Mouse (Mus musculus) kidney, embryonic 14.5 days (tissue): ENCODE measurements around the gene Hand2. TPM values are rescaled to one million over a fixed set of nuclear protein-coding genes. Genes with fewer than 3 reads are reported as not detected.

Experiments used
- ATAC-seq: fragments of 200-750 bp; cut with Nextera tagmentation; 2 replicates; pipeline ENCODE4 v1.8.0; 2017; ENCODE audit warnings: moderate number of reproducible peaks, mild to moderate bottlenecking, moderate TSS enrichment, moderate library complexity; ENCODE audit not compliant: low FRiP score, low TSS enrichment
- H3K27ac ChIP-seq: fragments of 300-500 bp; sonication (generic); 2 replicates; pipeline ENCODE4 v1.5.1; 2014; ENCODE audit warnings: low read depth, mild to moderate bottlenecking, low read length, moderate library complexity, mixed read lengths
- H3K27me3 ChIP-seq: fragments of 300-500 bp; sonication (generic); 2 replicates; pipeline ENCODE4 v1.6.1; 2014; ENCODE audit warnings: mild to moderate bottlenecking, low read length; ENCODE audit not compliant: control insufficient read depth, insufficient read depth
- H3K36me3 ChIP-seq: fragments of 300-500 bp; sonication (generic); 2 replicates; pipeline ENCODE4 v1.6.1; 2014; ENCODE audit warnings: low read length, mixed read lengths; ENCODE audit not compliant: control insufficient read depth, insufficient read depth
- H3K4me1 ChIP-seq: fragments of 300-500 bp; sonication (generic); 2 replicates; pipeline ENCODE4 v1.6.1; 2014; ENCODE audit warnings: low read length, mixed read lengths; ENCODE audit not compliant: control insufficient read depth, insufficient read depth
- H3K4me2 ChIP-seq: fragments of 300-500 bp; sonication (generic); replicated peaks from 2 replicates; pipeline ENCODE4 v1.6.1; 2014; ENCODE audit warnings: low read depth, mild to moderate bottlenecking, low read length
- H3K4me3 ChIP-seq: fragments of 300-500 bp; sonication (generic); 2 replicates; pipeline ENCODE4 v1.5.1; 2014; ENCODE audit warnings: mild to moderate bottlenecking, low read length
- H3K9ac ChIP-seq: fragments of 300-500 bp; sonication (generic); 2 replicates; pipeline ENCODE4 v1.6.1; 2014; ENCODE audit warnings: low read depth, mild to moderate bottlenecking, low read length, moderate library complexity
- H3K9me3 ChIP-seq: fragments of 300-500 bp; sonication (generic); 2 replicates; pipeline ENCODE4 v1.6.1; 2016; ENCODE audit warnings: low read length; ENCODE audit not compliant: control insufficient read depth
- WGBS: fragments of 180-500 bp; shearing (Covaris S2); extraction: QIAGEN DNeasy Blood & Tissue Kit; methylation state at CpG from one replicate; pipeline ENCODE4 v1.1.7; 2014; 5-methylcytosine and 5-hydroxymethylcytosine counted together
- polyA plus RNA-seq: library from polyadenylated mRNA; unstranded; fragments of >200 nt; fragmentation: Nextera tagmentation; extraction: Ambion mirVana; gene quantifications from 2 replicates; pipeline ENCODE4 v1.2.1, GENCODE M21; 2014

Hand2 gene
- polyA plus RNA-seq, 1 experiment from 2014 or later = not detected

DNA sequence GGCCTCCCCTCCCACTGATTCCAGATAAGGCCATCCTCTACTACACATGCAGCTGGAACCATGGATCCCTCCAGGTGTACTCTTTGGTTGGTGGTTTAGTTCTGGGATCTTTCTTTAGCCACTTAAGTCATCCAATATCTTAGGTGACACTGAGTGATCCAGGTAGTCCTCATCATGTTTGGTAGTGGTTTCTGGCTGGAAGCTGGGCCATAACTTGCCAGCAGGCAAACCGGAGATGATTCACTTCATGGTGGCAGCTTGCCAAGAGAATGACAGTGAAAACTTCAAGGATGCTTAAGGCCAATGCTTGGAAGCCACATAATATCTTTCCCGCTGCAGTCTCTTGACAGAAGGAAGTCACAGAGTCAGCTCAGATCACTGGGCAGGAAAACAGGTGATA, 42.1 kb downstream of the Hand2 start:
- ATAC-seq = no peak
- Histone ChIP-seq H3K9ac (no peak overlapping the region), H3K4me2 (no peak overlapping the region), H3K4me1 (0 out of 2 replicates have a peak, but pooled peaks cover 5% of the 10 kb centered on the region), H3K9me3 (no peaks in the 10 kb centered on the region), H3K4me3 (no peak overlapping the region), H3K27me3 (no peaks in the 10 kb centered on the region), H3K27ac (no peak overlapping the region), H3K36me3 (no peaks in the 10 kb centered on the region)
- WGBS = 73% methylated on average over 2 of the region's 2 CpGs

DNA sequence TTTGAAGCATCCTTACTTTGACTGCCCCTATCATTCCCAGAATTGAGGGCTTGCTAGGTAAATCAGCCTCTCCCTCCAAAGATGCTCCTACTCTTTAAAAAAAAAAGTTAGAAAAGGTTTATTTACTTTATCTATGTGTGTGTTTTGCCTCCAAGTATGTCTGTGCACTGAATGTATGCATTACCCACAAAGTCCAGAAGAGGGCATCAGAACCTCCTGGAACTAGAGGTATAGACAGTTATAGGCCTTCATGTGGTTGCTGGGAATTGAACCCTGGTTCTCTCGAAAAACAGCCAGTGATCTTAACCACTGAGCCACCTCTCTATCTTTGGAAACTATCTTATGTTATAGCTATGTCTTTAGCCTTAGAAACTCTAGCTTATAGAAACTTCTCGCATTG, 53.3 kb downstream of the Hand2 start:
- no peaks in the 10 kb centered on the region for H3K4me1 ChIP-seq
- no peaks in the 10 kb centered on the region for H3K27me3 ChIP-seq
- 87% methylated on average over 2 of the region's 2 CpGs for WGBS
- no peak overlapping the region for H3K4me3 ChIP-seq
- no peak for ATAC-seq
- no peaks in the 10 kb centered on the region for H3K36me3 ChIP-seq
- H3K27ac ChIP-seq = no peak overlapping the region
- H3K9ac ChIP-seq = no peak overlapping the region
- no peaks in the 10 kb centered on the region for H3K9me3 ChIP-seq
- no peak overlapping the region for H3K4me2 ChIP-seq

Other genes with a start within 250 kb of the Hand2 start
- gene Scrg1, start 134.9 kb downstream of the Hand2 start, polyA plus RNA-seq = not detected in 2 replicates
- 46.8 and 60.8 TPM in 2 replicates for gene Sap30, start 166.9 kb downstream of the Hand2 start, polyA plus RNA-seq
- gene Hmgb2, start 190.9 kb downstream of the Hand2 start, polyA plus RNA-seq = 497 and 807 TPM in 2 replicates